Mouse (Mus musculus) cerebellum, postnatal 14 days (tissue): ENCODE results near the gene Rpgrip1l.
A peak's percentile ranks its signal among the peaks of the same experiment; 100 is the strongest.

Source experiments
- DNase-seq, 2 experiments: peaks; one replicate each; pipeline ENCODE4 v3.0.0; 2021; ENCODE audit warnings: mixed read lengths in 2 of 2

Gene Rpgrip1l

DNA sequence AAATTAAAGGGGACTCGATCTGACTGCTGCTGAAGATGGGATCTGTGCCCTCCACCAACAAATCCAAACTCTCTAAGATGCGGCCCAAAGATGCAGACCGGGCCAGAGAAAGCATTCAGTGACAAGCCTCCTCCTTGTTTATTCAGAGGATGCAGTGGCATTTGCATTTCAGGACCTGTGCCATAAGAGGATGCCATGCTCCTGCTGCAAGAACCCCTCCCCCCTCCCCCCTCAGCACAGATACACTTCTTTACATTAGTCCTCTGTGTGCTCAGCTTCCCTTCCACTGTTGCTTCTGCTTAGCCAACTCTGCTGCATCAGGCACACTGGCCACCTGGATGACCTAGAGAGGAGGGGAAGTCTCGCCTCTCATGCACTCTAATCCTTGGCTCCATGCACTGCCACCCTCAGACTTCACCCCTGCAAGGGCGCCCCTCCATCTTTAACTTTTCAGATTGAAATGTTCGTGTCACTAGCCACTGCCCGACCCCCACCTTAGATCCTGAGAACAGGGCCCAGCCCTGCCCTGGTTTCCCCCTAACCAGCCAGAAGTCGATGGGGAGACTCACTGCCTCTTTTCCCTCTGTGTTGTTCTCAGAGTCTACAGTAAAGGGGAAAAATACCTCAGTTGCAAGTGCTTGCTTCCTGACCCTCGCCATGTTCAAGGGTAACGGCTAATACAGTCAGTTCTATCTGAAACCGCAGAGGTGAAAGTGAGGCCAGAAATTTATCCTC, 14.6 kb upstream of the Rpgrip1l start:
- DNase-seq: no peak

- no peak for DNase-seq
Observed at GRCm38 (mm10) chr8:91326946-91327345, 13.9 kb upstream of the Rpgrip1l start.

DNA sequence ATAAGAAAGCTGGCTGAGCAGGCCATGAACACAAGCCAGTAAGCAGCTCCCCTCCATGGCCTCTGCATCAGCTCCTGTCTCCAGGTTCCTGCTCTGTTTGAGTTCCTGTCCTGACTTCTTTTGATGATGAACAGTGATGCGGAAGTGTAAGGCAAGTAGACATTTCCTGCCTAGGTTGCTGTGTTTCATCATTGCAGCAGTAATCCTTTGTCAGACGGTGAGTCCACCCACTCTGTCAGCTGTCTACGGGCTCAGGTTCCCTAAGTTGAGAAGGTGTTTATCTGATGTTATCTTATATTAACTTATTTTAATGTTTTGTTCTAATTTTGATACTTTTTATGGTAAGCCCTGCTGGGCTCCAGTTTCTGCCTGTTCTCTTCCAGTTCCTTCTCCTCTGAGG, 13.0 kb upstream of the Rpgrip1l start:
- no peak for DNase-seq

- DNase-seq: no peak
Observed at GRCm38 (mm10) chr8:91324916-91325315, 11.9 kb upstream of the Rpgrip1l start.

DNA sequence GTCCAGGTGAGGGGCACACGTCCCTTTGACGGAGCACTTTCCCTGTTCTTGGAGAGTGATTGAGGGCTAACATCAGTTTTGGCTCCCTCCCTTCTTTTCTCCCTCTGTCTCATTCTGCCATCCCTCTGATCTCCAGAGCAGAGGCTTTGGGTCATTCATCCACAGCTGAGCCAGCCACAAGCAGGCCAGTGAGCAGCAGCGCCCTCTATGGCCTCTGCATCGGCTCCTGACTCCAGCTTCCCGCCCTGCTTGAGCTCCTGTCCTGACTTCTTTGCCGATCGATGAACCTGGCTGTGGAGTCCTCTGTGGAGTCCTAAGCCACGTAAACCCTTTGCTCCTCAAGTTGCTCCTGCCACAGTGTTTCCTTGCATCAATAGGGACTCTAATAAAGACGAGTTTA, 11.2 kb upstream of the Rpgrip1l start:
- DNase-seq: peak; percentile 37 to 49

- peak in 1 of 2 experiments; percentile 59 for DNase-seq
Observed at GRCm38 (mm10) chr8:91323511-91323910, 10.4 kb upstream of the Rpgrip1l start.

DNA sequence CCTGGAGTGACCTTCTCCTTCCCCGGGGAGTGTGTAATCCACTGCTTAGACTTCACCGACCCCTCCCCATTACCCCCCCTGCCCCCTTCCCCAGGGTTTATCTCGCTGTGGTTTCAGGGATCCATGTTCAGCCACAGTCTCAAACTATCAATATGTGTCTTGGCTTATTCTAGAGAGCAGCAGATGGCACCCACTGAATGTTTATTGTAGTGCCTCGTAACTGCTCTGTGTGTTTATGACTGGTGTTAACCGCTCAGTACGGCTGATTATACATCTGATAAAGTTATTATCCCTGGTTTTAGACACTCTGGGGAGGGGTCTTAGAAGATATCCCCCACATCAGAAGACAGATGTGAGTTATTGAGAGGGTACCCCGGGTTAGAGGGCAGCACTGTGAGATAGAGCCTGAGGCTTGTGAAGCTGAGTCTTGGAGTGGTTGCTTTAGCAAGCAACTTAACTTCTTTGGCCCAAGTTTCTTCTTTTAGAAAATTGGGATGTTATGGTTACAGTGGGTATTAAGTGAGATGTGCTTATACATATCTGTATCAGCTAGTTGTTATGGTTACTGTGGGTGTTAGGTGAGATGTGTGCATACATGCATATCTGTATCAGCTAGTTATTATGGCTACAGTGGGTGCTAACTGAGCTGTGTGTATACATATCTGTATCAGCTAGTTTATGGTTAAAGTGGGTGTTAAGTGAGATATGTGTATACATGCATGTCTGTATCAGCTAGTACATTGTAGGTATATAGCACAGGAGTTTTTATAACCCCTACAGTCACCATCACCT, 6.1 kb upstream of the Rpgrip1l start:
- no peak for DNase-seq

DNA sequence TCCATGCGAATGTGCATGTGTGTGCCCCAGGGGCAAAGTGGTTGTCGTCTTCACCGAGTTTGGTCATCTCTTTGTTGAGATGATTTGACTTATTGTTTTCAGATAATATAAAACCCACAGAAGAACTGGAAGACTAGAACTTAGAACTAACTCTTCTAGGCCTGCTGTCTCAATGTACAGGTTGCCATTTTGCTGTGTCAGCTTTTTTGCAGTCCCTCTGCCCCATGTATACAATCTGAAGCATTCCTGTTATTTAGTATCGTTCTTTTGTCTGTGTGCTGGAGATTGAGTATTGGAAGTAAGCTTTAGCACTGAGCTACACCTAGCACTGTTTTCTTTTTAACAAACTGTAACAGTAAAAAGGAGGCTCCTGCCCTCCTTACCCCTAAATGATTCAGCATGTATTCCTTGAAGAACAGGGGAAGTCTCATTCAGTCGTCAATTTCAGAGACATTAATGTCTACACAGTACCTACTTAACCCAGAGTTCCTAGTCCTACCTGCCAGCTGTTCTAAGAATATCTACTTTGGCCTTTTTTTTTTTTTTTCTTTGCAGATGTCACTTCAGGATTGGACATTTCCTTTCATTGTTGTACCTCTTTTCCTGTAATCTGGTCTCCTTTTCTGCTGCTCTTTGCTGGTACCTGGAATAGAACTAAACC, 4.6 kb upstream of the Rpgrip1l start:
- no peak for DNase-seq

DNA sequence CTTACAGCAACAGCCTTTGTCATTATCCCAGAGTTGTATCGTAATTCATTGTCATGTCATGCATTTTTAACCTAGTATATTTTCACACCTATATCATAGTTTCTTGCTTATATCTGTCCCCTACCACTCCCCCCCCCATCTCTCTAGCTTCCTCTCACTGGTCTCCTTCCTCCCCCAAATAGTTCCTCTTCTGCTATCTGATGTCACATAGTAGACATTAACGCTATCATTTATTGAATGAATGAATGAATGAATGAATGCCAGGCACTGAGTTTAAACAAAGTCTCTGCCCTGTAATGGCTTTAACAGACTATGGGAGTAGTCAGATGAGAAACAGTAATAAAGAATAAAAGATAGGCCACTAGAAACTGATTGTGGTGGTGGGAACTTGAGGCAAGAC, 720 bp downstream of the Rpgrip1l start:
- no peak for DNase-seq

GRCm38 (mm10) chr8:91304481-91305386, 8.3 kb downstream of the Rpgrip1l start:
- DNase-seq: no peak

DNA sequence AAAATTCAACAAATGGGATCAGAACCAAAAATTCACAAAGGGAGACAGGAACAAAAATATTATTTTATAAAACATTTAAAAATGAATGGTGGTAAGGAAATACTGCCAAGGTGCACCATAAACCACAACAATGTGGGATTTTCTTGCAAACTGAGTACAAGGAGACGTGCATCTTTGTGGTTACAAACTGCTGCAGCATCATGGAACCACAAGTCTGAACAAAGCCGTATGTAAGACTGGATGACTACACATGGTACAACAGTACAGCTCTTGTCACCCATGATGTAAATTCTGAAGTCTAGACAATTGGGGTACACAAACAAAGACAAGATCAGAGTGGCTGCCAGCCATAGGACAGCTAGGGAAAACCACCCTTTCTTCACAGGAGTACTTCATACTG, 14.4 kb downstream of the Rpgrip1l start:
- DNase-seq: no peak

GRCm38 (mm10) chr8:91295786-91296185, 17.3 kb downstream of the Rpgrip1l start:
- DNase-seq: no peak

GRCm38 (mm10) chr8:91290576-91290975, 22.5 kb downstream of the Rpgrip1l start:
- no peak for DNase-seq

DNA sequence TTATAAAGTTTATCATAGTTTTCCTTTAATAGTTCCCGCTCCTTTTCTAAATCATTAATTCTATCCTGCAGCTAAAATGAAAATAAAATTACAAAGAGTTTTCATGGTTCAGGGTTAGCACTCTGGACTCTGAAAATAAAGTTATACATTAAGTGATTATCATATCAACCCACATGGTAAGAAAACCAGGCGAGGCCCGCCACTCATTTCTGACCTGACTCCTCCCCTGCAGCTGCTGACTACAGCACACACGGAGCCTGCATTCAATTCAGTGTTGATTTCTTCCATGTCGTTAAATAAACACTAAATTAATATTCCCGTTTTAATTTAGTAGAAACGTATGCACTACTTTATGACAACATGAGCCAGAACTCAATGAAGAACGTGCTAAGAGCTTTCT, 26.8 kb downstream of the Rpgrip1l start:
- no peak for DNase-seq

DNA sequence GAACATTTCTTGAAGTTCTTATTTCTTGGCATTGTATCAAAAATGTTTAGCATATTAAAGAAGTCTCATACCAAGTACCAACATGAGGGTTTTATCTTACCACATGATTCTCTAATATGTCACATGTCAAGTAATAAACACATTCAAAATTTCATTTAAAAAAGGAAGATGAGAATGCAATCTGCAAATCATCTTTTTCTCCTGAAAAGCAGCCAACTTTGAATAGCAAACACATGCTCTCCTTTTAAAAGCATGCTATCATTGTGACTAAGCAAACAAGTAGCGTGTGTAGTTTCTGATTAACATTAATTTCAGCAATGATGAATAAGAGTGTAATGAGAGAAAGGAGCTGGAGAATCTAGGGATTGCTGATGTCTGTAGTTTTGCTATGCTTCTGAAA, 29.2 kb downstream of the Rpgrip1l start:
- DNase-seq: no peak

GRCm38 (mm10) chr8:91282655-91283054, 30.4 kb downstream of the Rpgrip1l start:
- DNase-seq: no peak

DNA sequence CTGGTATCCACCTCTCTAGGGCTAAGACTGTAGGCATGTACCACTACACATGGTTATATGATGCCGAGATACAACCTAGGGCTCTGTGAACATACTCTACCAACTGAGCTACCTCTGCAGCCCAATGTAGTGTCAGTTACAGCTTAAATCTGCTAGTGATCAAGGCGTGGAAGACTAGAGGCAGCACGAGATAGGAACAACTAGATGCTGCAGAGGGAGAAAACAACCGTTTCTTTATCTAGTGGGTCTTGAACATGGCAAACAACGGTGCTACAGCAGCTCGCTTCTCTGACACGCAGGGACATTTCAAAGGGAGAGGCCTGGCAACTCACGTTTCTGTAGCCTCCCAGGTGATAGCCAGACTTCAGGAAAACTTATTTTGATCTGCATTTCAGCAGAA, 31.5 kb downstream of the Rpgrip1l start:
- DNase-seq: no peak

DNA sequence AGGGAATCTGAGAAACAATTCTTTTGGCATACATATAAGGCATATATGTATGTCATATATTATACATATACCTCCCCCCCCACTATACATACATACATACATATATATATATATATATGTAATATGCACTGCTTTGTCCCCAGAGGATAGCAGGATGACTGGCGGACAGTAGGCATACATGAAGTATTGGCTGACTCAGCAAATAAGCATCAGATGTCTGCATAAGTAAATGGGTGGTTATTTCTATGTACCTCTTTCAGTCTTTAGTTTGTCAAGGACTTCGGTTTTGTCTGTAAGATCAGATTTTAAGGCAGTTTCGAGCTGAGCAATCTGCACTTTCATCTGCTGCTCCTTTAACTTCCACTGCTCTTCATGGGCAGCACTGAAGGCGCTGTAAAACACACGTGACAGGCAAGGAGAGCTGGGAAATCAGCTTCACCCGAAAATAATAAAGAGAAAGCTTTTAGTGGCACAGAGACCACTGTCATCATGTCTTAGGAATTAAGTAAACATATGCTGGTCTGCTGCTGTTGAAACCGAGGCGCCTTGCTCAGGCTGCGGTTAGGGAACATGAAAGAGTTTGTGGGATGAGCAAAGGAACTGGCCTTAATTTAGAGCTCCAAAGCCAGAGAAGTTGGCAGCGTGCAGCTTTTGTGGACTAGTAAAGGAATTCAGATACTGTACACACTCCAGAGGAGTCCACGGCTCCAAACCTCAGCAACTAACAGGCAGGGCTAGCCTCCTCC, 32.4 kb downstream of the Rpgrip1l start:
- no peak for DNase-seq

- no peak for DNase-seq
Observed at GRCm38 (mm10) chr8:91278060-91278459, 35.0 kb downstream of the Rpgrip1l start.

DNA sequence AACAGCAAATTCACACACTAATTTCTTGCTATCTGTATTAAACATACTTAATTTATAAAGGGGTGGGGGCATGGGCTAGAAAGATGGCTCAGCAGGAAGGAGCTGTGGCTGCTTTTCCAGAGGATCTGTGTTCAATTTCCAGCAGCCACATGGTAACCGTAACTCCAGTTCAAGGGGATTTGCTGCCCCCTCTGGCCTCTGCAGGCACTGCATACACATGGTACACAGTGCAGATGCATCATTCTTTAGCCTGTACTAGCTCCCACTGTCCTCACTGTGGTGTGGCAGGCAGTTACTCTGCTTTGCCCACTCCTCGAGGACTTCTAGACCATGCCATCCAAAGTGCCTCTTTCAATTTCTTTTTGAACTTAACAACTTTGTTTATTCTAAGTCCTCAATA, 36.7 kb downstream of the Rpgrip1l start:
- DNase-seq: peak in 1 of 2 experiments; percentile 16

DNA sequence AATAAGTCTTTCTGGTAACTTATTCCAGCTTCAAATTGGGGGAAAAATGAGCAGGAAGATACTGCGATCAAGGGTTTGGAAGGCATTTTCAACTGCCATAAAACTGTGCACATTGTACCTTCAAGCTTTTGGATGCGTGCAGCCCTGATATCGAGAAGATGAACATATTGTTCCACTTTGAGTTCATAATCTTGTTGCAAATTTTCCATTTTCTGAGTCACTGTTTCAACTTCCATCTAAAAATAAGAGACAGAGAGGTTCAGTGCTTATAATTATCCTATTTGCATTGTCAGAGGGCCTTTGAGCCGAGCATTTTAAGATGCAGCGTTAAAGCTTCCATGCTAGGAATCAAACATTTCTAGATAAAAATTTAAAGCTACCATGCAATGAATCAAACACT, 39.6 kb downstream of the Rpgrip1l start:
- no peak for DNase-seq

DNA sequence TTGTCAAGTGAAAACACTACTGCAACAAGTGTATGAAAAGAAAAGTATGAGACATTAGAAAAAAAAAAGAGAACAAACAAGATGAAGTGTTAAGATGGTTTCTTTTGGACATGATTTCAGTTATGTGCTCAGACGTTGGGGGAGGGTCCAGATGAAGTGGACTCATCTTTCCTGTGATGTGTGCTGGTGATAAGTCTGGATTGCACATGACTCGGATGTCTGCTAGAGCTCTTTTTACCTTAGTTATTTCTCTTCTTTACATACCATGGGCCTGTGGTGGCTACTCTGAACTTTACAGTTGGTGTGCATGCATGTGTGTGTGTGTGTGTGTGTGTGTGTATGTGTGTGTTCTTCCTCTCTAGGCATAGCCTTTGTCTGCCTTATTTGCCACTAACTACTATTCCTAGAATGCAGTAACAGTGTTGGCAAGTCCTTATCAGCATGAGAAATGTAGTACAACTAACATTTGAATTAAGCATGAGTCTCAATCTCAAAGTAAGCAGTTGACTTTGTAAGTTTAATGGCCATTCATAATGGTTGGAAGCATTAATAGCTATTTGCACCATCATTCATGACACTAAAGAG, 43.6 kb downstream of the Rpgrip1l start:
- no peak for DNase-seq
